Mouse (Mus musculus): Measurements from ENCODE around the gene Thsd7b. TPM values are rescaled to one million over a fixed set of nuclear protein-coding genes. Genes with fewer than 3 reads are reported as not detected.

Gene Thsd7b
- total and polyA plus RNA-seq, 3 experiments: 0.08 to 0.23 (median 0.12) TPM

GRCm38 (mm10) chr1:129874355-129874754, 601.3 kb downstream of the Thsd7b start:
- 61% methylated on average over 4 of the region's 4 CpGs for WGBS
- no peaks in the 10 kb centered on the region for H3K36me3 ChIP-seq (ENCODE audit: control insufficient read depth, insufficient read depth, low read length)
- no peaks in the 10 kb centered on the region for H3K4me1 ChIP-seq (ENCODE audit: control insufficient read depth, insufficient read depth, low read length)
- TF ChIP-seq CTCF (IDR thresholded peaks at IDR 0.05) (no peak), EP300 (IDR thresholded peaks at IDR 0.05; ENCODE audit: insufficient read depth, low read depth, low read length) (no peak), POLR2A (IDR thresholded peaks at IDR 0.05; ENCODE audit: insufficient read depth, low read depth, low read length) (no peak)
- H3K4me3 ChIP-seq: no peak overlapping the region
- no peak overlapping the region for H3K9ac ChIP-seq (ENCODE audit: low read depth, low read length)
- no peaks in the 10 kb centered on the region for H3K79me2 ChIP-seq (replicated peaks; ENCODE audit: control insufficient read depth, insufficient read depth, low read length)
- H3K27me3 ChIP-seq (ENCODE audit: control insufficient read depth, insufficient read depth, low read length): no peaks in the 10 kb centered on the region
- H3K27ac ChIP-seq: no peak overlapping the region
- intact Hi-C loops (cut with DNase I): no loop called here
- no peak for DNase-seq

- Histone ChIP-seq H3K36me3 (ENCODE audit: control insufficient read depth, insufficient read depth, low read length) (no peaks in the 10 kb centered on the region), H3K9ac (ENCODE audit: low read depth, low read length) (no peak overlapping the region), H3K4me1 (ENCODE audit: control insufficient read depth, insufficient read depth, low read length) (no peaks in the 10 kb centered on the region), H3K4me3 (no peak overlapping the region), H3K79me2 (replicated peaks; ENCODE audit: control insufficient read depth, insufficient read depth, low read length) (no peaks in the 10 kb centered on the region), H3K27ac (no peak overlapping the region), H3K27me3 (ENCODE audit: control insufficient read depth, insufficient read depth, low read length) (no peaks in the 10 kb centered on the region)
- intact Hi-C loops (cut with DNase I): no loop called here
- DNase-seq: peak in 1 of 2 experiments; percentile 2
- 26% methylated on average over 1 of the region's 1 CpGs for WGBS
- no peak for TF ChIP-seq CTCF (IDR thresholded peaks at IDR 0.05)
- TF ChIP-seq POLR2A (IDR thresholded peaks at IDR 0.05; ENCODE audit: insufficient read depth, low read depth, low read length): no peak
- no peak for TF ChIP-seq EP300 (IDR thresholded peaks at IDR 0.05; ENCODE audit: insufficient read depth, low read depth, low read length)
Measured at GRCm38 (mm10) chr1:129887861-129888260, 614.8 kb downstream of the Thsd7b start.

- 74% methylated on average over 5 of the region's 5 CpGs for WGBS
- Histone ChIP-seq H3K27me3 (ENCODE audit: control insufficient read depth, insufficient read depth, low read length) (no peaks in the 10 kb centered on the region), H3K36me3 (ENCODE audit: control insufficient read depth, insufficient read depth, low read length) (no peaks in the 10 kb centered on the region), H3K4me3 (no peak overlapping the region), H3K4me1 (ENCODE audit: control insufficient read depth, insufficient read depth, low read length) (no peaks in the 10 kb centered on the region), H3K27ac (no peak overlapping the region), H3K9ac (ENCODE audit: low read depth, low read length) (no peak overlapping the region), H3K79me2 (replicated peaks; ENCODE audit: control insufficient read depth, insufficient read depth, low read length) (no peaks in the 10 kb centered on the region)
- TF ChIP-seq CTCF (IDR thresholded peaks at IDR 0.05) (no peak), EP300 (IDR thresholded peaks at IDR 0.05; ENCODE audit: insufficient read depth, low read depth, low read length) (no peak), POLR2A (IDR thresholded peaks at IDR 0.05; ENCODE audit: insufficient read depth, low read depth, low read length) (no peak)
- DNase-seq: no peak
- intact Hi-C loops (cut with DNase I): no loop called here
Measured at GRCm38 (mm10) chr1:129898121-129898520, 625.0 kb downstream of the Thsd7b start.

- Histone ChIP-seq H3K79me2 (replicated peaks; ENCODE audit: control insufficient read depth, insufficient read depth, low read length) (no peaks in the 10 kb centered on the region), H3K36me3 (ENCODE audit: control insufficient read depth, insufficient read depth, low read length) (no peaks in the 10 kb centered on the region), H3K4me1 (ENCODE audit: control insufficient read depth, insufficient read depth, low read length) (no peaks in the 10 kb centered on the region), H3K9ac (ENCODE audit: low read depth, low read length) (no peak overlapping the region), H3K27me3 (ENCODE audit: control insufficient read depth, insufficient read depth, low read length) (no peaks in the 10 kb centered on the region), H3K4me3 (no peak overlapping the region), H3K27ac (no peak overlapping the region)
- intact Hi-C loops (cut with DNase I): no loop called here
- DNase-seq: no peak
- 40% methylated on average over 4 of the region's 4 CpGs for WGBS
- TF ChIP-seq CTCF (IDR thresholded peaks at IDR 0.05) (no peak), EP300 (IDR thresholded peaks at IDR 0.05; ENCODE audit: insufficient read depth, low read depth, low read length) (no peak), POLR2A (IDR thresholded peaks at IDR 0.05; ENCODE audit: insufficient read depth, low read depth, low read length) (no peak)
Measured at GRCm38 (mm10) chr1:129915484-129915883, 642.4 kb downstream of the Thsd7b start.

- TF ChIP-seq EP300 (IDR thresholded peaks at IDR 0.05; ENCODE audit: insufficient read depth, low read depth, low read length) (no peak), POLR2A (IDR thresholded peaks at IDR 0.05; ENCODE audit: insufficient read depth, low read depth, low read length) (no peak), CTCF (IDR thresholded peaks at IDR 0.05) (no peak)
- H3K4me3 ChIP-seq: no peak overlapping the region
- no peaks in the 10 kb centered on the region for H3K36me3 ChIP-seq (ENCODE audit: control insufficient read depth, insufficient read depth, low read length)
- no peaks in the 10 kb centered on the region for H3K27me3 ChIP-seq (ENCODE audit: control insufficient read depth, insufficient read depth, low read length)
- H3K79me2 ChIP-seq (replicated peaks; ENCODE audit: control insufficient read depth, insufficient read depth, low read length): no peaks in the 10 kb centered on the region
- H3K4me1 ChIP-seq (ENCODE audit: control insufficient read depth, insufficient read depth, low read length): no peaks in the 10 kb centered on the region
- H3K27ac ChIP-seq: no peak overlapping the region
- H3K9ac ChIP-seq (ENCODE audit: low read depth, low read length): no peak overlapping the region
- 88% methylated on average over 1 of the region's 1 CpGs for WGBS
- intact Hi-C loops (cut with DNase I): no loop called here
- no peak for DNase-seq
Measured at GRCm38 (mm10) chr1:129917568-129917967, 644.5 kb downstream of the Thsd7b start.

- Histone ChIP-seq H3K27me3 (ENCODE audit: control insufficient read depth, insufficient read depth, low read length) (no peaks in the 10 kb centered on the region), H3K36me3 (ENCODE audit: control insufficient read depth, insufficient read depth, low read length) (no peaks in the 10 kb centered on the region), H3K9ac (ENCODE audit: low read depth, low read length) (no peak overlapping the region), H3K79me2 (replicated peaks; ENCODE audit: control insufficient read depth, insufficient read depth, low read length) (no peaks in the 10 kb centered on the region), H3K27ac (no peak overlapping the region), H3K4me1 (ENCODE audit: control insufficient read depth, insufficient read depth, low read length) (no peaks in the 10 kb centered on the region), H3K4me3 (no peak overlapping the region)
- no peak for DNase-seq
- TF ChIP-seq CTCF (IDR thresholded peaks at IDR 0.05) (peak; percentile 69), EP300 (IDR thresholded peaks at IDR 0.05; ENCODE audit: insufficient read depth, low read depth, low read length) (no peak), POLR2A (IDR thresholded peaks at IDR 0.05; ENCODE audit: insufficient read depth, low read depth, low read length) (no peak)
- intact Hi-C loops (cut with DNase I): no loop called here
- 45% methylated on average over 1 of the region's 1 CpGs for WGBS
Measured at GRCm38 (mm10) chr1:129919385-129919784, 646.3 kb downstream of the Thsd7b start.
